Mouse (Mus musculus): ENCODE data around the gene Rps11. TPM values are rescaled to one million over a fixed set of nuclear protein-coding genes. Genes with fewer than 3 reads are reported as not detected.

Gene Rps11
- polyA plus RNA-seq, 1 experiment from 2014 or later = 1,389 TPM

- Histone ChIP-seq H3K4me1 (replicated peaks; ENCODE audit: control insufficient read depth, insufficient read depth, low read length) (peaks cover 11% of the 10 kb centered on the region), H3K27ac (ENCODE audit: low read depth, low read length) (no peak overlapping the region), H3K9ac (ENCODE audit: low read depth, low read length) (no peak overlapping the region), H3K36me3 (ENCODE audit: control insufficient read depth, insufficient read depth, low read length) (no peaks in the 10 kb centered on the region), H3K27me3 (ENCODE audit: control insufficient read depth, insufficient read depth, low read length) (peaks cover 72% of the 10 kb centered on the region), H3K4me2 (replicated peaks; ENCODE audit: low read depth, low read length) (no peak overlapping the region), H3K9me3 (ENCODE audit: control insufficient read depth, low read length) (peaks cover 7% of the 10 kb centered on the region), H3K4me3 (ENCODE audit: low read depth, low read length) (no peak overlapping the region)
- ATAC-seq (ENCODE audit: low FRiP score) = no peak
- no peak for DNase-seq (ENCODE audit: low spot score)
- WGBS = 67% methylated on average over 5 of the region's 5 CpGs
Measured at GRCm38 (mm10) chr7:45164833-45165232, 40.6 kb upstream of the Rps11 start.

DNA sequence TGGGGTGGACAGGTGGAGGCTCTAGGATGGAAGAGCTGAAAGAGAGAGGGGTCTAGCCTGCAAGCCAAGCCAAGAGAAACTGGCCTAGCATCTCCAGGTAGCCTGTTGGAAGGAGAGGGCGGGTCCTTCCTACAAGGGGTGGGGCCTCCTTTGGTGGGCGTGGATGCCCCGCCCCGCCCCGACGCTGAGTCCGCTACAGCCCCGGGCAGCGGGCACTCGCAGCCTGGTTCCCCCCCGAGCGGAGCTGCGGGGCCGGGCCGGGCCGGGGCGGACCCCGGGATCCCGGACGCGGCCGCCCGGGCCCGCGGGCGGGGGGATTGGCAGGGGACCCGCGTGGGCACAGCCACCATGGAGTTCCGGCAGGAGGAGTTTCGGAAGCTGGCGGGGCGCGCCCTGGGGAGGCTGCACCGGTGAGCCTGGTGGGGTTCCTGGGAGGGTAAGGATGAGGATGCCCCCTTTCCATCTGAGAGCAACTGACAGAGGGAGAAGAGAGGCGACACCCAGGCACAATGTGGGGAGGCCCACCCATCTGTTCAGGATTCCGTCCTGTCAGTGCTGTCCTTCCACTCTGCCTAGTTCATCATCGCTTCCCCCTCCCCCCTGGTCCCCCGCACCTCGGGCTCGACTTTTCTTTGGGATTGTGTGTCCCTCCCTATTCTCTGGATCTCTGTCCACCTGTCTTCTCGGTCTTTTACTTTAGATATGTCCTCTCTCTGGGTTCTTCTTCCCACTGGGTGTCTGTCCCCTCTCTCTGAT lies 39.7 kb upstream of the Rps11 start, which contains the start of gene Slc17a7:
TSS of gene Slc17a7 (plus strand) at position 215 of the 756 bp plus-strand sequence.
- Histone ChIP-seq H3K27ac (ENCODE audit: low read depth, low read length) (no peak within 1 kb of the TSS), H3K36me3 (ENCODE audit: control insufficient read depth, insufficient read depth, low read length) (no peaks in the 10 kb centered on the region), H3K9me3 (ENCODE audit: control insufficient read depth, low read length) (no peaks in the 10 kb centered on the region), H3K4me2 (replicated peaks; ENCODE audit: low read depth, low read length) (peak within 1 kb of the TSS; percentile 59), H3K4me1 (replicated peaks; ENCODE audit: control insufficient read depth, insufficient read depth, low read length) (peaks cover 11% of the 10 kb centered on the region), H3K4me3 (ENCODE audit: low read depth, low read length) (peak within 1 kb of the TSS; percentile 34), H3K9ac (ENCODE audit: low read depth, low read length) (peak within 1 kb of the TSS; percentile 34; the same call in 1 of the 2 replicates), H3K27me3 (ENCODE audit: control insufficient read depth, insufficient read depth, low read length) (peaks cover 63% of the 10 kb centered on the region)
- peak; percentile 44 for DNase-seq (ENCODE audit: low spot score)
- 2% methylated on average over 39 of the region's 41 CpGs for WGBS
- no peak for ATAC-seq (ENCODE audit: low FRiP score)

DNA sequence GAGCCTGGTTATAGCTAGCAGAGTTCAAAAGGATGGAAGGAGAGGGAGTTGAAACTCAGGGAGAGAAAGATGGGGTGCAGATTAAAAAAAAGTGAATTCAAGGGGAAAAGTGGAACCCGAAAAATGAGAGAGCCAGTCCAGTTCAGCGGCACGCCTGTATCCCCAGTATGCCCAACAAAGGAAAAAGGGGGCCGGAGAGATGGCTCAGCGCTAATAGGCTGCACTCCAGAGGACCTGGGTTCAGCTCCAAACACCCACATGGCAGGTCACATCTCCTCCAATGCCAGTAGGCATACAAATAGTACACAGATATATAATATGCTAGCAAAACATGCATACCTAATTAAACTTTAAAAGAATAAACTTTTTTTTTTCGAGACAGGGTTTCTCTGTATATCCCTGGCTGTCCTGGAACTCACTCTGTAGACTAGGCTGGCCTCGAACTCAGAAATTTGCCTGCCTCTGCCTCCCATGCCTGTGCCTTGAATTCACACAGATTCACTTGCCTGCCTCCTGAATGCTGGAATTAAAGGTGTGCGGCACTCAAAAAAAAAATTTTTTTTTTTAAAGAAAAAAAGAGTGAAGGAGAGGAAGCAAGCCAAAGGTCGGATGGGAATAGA lies 38.9 kb upstream of the Rps11 start:
- Histone ChIP-seq H3K4me3 (ENCODE audit: low read depth, low read length) (no peak overlapping the region), H3K27ac (ENCODE audit: low read depth, low read length) (no peak overlapping the region), H3K9ac (ENCODE audit: low read depth, low read length) (no peak overlapping the region), H3K36me3 (ENCODE audit: control insufficient read depth, insufficient read depth, low read length) (0 out of 2 replicates have a peak, but pooled peaks cover 2% of the 10 kb centered on the region), H3K4me2 (replicated peaks; ENCODE audit: low read depth, low read length) (no peak overlapping the region), H3K9me3 (ENCODE audit: control insufficient read depth, low read length) (no peaks in the 10 kb centered on the region), H3K27me3 (ENCODE audit: control insufficient read depth, insufficient read depth, low read length) (peaks cover 55% of the 10 kb centered on the region), H3K4me1 (replicated peaks; ENCODE audit: control insufficient read depth, insufficient read depth, low read length) (peaks cover 10% of the 10 kb centered on the region)
- ATAC-seq (ENCODE audit: low FRiP score) (no peak), DNase-seq (ENCODE audit: low spot score) (no peak)
- 72% methylated on average over 9 of the region's 9 CpGs for WGBS

DNA sequence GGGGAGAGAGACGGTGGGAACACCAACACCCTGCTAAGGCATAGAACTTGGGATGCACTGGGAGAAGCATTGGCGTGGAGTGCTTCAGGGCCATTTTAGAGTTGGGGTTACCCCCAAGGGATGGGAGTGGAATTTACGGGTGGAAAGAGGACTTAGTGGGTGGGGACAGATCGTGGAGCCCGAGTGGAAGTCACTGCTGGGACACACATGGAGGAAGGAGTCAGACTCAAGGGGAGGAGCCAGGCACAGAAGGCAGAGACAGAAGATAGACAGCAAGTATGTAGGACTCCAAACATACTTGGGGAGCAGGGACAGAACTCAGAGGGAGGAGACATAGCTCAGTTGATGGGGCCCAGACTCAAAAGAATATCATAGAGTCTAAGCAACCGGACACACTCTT lies 38.3 kb upstream of the Rps11 start:
- no peaks in the 10 kb centered on the region for H3K9me3 ChIP-seq (ENCODE audit: control insufficient read depth, low read length)
- 24% methylated on average over 6 of the region's 6 CpGs for WGBS
- no peak overlapping the region for H3K9ac ChIP-seq (ENCODE audit: low read depth, low read length)
- peak; percentile 34; the same call in 1 of the 2 replicates for ATAC-seq (ENCODE audit: low FRiP score)
- peak; percentile 26 for DNase-seq (ENCODE audit: low spot score)
- H3K36me3 ChIP-seq (ENCODE audit: control insufficient read depth, insufficient read depth, low read length) = 0 out of 2 replicates have a peak, but pooled peaks cover 2% of the 10 kb centered on the region
- H3K4me2 ChIP-seq (replicated peaks; ENCODE audit: low read depth, low read length) = peak overlapping the region; percentile 63
- peaks cover 49% of the 10 kb centered on the region for H3K27me3 ChIP-seq (ENCODE audit: control insufficient read depth, insufficient read depth, low read length)
- peaks cover 9% of the 10 kb centered on the region for H3K4me1 ChIP-seq (replicated peaks; ENCODE audit: control insufficient read depth, insufficient read depth, low read length)
- peak overlapping the region; percentile 26 for H3K4me3 ChIP-seq (ENCODE audit: low read depth, low read length)
- H3K27ac ChIP-seq (ENCODE audit: low read depth, low read length) = no peak overlapping the region

DNA sequence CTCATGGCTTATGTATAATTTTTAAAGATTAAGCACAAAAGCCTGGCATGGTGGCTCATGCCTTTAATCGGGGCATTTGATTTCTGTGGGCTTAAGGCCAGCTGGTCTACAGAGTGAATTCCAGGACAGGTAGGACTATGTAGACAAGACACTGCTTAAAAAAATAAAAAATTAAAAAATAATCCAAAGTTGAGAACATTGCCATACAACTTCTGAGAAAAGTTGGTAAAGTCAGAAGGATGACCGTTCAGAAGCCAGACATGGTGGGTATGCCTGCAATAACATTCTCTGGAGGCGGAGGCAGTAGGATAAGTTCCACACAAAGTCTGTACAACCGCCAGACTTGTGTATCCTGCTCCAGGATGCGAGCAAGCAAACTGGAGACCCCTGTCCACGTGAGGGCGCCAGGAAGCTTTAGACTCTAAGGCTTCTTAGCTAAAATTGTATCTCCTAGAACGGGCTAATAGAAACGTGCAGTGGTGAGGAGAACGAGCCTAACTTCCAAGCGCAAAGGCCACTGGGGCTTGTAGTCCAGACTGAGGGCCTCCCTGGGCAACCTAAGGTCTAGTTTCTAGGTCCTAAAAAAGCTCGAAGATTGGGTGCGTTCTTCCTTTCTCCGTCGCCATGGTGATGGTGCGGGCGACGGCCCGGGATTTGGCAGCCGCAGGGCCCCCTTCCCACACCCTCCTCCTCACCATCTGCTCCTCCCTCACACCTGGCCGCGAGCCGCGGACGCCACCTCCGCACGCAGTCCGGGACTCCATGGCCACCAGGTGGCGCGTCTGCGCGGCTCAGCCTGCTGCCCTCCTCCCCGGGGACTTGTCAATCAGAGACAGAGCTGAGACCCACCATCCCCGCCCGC lies 37.6 kb upstream of the Rps11 start:
- peak; percentile 90 for DNase-seq (ENCODE audit: low spot score)
- Histone ChIP-seq H3K27me3 (ENCODE audit: control insufficient read depth, insufficient read depth, low read length) (peaks cover 43% of the 10 kb centered on the region), H3K9ac (ENCODE audit: low read depth, low read length) (no peak overlapping the region), H3K4me2 (replicated peaks; ENCODE audit: low read depth, low read length) (peak overlapping the region; percentile 63), H3K36me3 (ENCODE audit: control insufficient read depth, insufficient read depth, low read length) (0 out of 2 replicates have a peak, but pooled peaks cover 2% of the 10 kb centered on the region), H3K27ac (ENCODE audit: low read depth, low read length) (no peak overlapping the region), H3K4me1 (replicated peaks; ENCODE audit: control insufficient read depth, insufficient read depth, low read length) (peaks cover 9% of the 10 kb centered on the region), H3K9me3 (ENCODE audit: control insufficient read depth, low read length) (no peaks in the 10 kb centered on the region), H3K4me3 (ENCODE audit: low read depth, low read length) (peak overlapping the region; percentile 26)
- WGBS = 5% methylated on average over 35 of the region's 35 CpGs
- ATAC-seq (ENCODE audit: low FRiP score) = peak; percentile 86

DNA sequence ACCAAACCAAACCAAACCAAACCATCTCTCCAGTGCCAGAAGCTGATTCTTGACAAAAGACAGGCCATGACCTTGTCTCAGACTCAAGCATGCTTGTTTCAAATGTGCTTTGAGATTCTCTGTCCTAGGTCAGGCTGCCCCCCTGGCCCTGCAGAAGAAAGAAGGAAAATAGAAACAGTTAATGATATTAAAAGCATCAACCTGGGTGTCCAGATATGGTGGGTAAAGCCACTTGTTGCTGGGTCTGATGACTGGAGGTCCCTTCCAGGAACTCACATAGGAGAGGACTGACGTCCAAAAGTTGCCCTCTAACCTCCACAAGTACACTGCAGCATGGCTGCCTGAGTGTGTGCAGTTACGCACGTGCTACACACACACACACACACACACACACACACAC lies 36.6 kb upstream of the Rps11 start:
- no peak for ATAC-seq (ENCODE audit: low FRiP score)
- WGBS = 94% methylated on average over 3 of the region's 3 CpGs

GRCm38 (mm10) chr7:45160316-45160800 lies 36.1 kb upstream of the Rps11 start:
- DNase-seq (ENCODE audit: low spot score) = no peak
- Histone ChIP-seq H3K27me3 (ENCODE audit: control insufficient read depth, insufficient read depth, low read length) (peaks cover 29% of the 10 kb centered on the region), H3K36me3 (ENCODE audit: control insufficient read depth, insufficient read depth, low read length) (0 out of 2 replicates have a peak, but pooled peaks cover 2% of the 10 kb centered on the region), H3K27ac (ENCODE audit: low read depth, low read length) (no peak overlapping the region), H3K4me1 (replicated peaks; ENCODE audit: control insufficient read depth, insufficient read depth, low read length) (peaks cover 9% of the 10 kb centered on the region), H3K4me3 (ENCODE audit: low read depth, low read length) (no peak overlapping the region), H3K4me2 (replicated peaks; ENCODE audit: low read depth, low read length) (no peak overlapping the region), H3K9me3 (ENCODE audit: control insufficient read depth, low read length) (no peaks in the 10 kb centered on the region), H3K9ac (ENCODE audit: low read depth, low read length) (no peak overlapping the region)
- 94% methylated on average over 6 of the region's 6 CpGs for WGBS
- ATAC-seq (ENCODE audit: low FRiP score) = no peak

More for the DNA sequence above, 36.6 kb upstream of the Rps11 start:
- Histone ChIP-seq H3K36me3 (ENCODE audit: control insufficient read depth, insufficient read depth, low read length) (0 out of 2 replicates have a peak, but pooled peaks cover 2% of the 10 kb centered on the region), H3K4me1 (replicated peaks; ENCODE audit: control insufficient read depth, insufficient read depth, low read length) (peaks cover 9% of the 10 kb centered on the region), H3K9ac (ENCODE audit: low read depth, low read length) (no peak overlapping the region), H3K9me3 (ENCODE audit: control insufficient read depth, low read length) (no peaks in the 10 kb centered on the region), H3K27me3 (ENCODE audit: control insufficient read depth, insufficient read depth, low read length) (peaks cover 34% of the 10 kb centered on the region), H3K4me3 (ENCODE audit: low read depth, low read length) (no peak overlapping the region), H3K4me2 (replicated peaks; ENCODE audit: low read depth, low read length) (no peak overlapping the region), H3K27ac (ENCODE audit: low read depth, low read length) (no peak overlapping the region)
- DNase-seq (ENCODE audit: low spot score) = no peak

DNA sequence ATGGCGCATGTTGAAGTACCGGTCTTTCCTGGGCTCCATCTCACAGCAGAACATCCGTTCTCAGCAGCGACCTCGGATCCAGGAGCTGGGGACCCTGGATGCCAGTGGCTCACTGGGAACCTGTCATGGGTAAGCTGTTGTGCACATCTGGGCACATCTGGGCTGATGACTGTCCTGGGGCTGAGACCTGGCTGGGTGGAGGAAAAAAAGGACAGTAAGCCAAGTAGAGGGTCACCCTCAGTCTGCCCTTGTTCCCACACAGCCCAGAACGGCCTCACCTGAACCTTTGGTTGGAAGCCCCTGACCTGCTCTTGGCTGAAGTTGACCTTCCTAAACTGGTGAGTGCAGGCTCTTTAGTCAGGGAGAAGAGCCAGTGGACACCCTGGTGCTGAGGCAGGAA lies 34.8 kb upstream of the Rps11 start:
- Histone ChIP-seq H3K9me3 (ENCODE audit: control insufficient read depth, low read length) (no peaks in the 10 kb centered on the region), H3K36me3 (ENCODE audit: control insufficient read depth, insufficient read depth, low read length) (0 out of 2 replicates have a peak, but pooled peaks cover 2% of the 10 kb centered on the region), H3K4me3 (ENCODE audit: low read depth, low read length) (no peak overlapping the region), H3K9ac (ENCODE audit: low read depth, low read length) (no peak overlapping the region), H3K27ac (ENCODE audit: low read depth, low read length) (no peak overlapping the region), H3K4me1 (replicated peaks; ENCODE audit: control insufficient read depth, insufficient read depth, low read length) (peaks cover 10% of the 10 kb centered on the region), H3K27me3 (ENCODE audit: control insufficient read depth, insufficient read depth, low read length) (peaks cover 16% of the 10 kb centered on the region), H3K4me2 (replicated peaks; ENCODE audit: low read depth, low read length) (no peak overlapping the region)
- DNase-seq (ENCODE audit: low spot score) = no peak
- WGBS = 92% methylated on average over 6 of the region's 6 CpGs
- no peak for ATAC-seq (ENCODE audit: low FRiP score)

Data from hindbrain, embryonic 11.5 days (tissue).